Mouse (Mus musculus) bone marrow, adult 2 months (tissue): Measurements from ENCODE around the gene Foxn4. TPM values are rescaled to one million over a fixed set of nuclear protein-coding genes. Genes with fewer than 3 reads are reported as not detected.

Experiments used
- H3K27ac ChIP-seq: fragments of 200-500 bp; 2 replicates; pipeline ENCODE4 v1.5.1; 2012; ENCODE audit warnings: low read depth, mild to moderate bottlenecking, control low read depth, inconsistent platforms, low read length; ENCODE audit not compliant: control insufficient read depth, poor library complexity, insufficient read depth
- H3K4me1 ChIP-seq: fragments of 200-500 bp; 2 replicates; pipeline ENCODE4 v1.6.1; 2011; ENCODE audit warnings: low read length; ENCODE audit not compliant: control insufficient read depth, insufficient read depth
- H3K4me3 ChIP-seq: fragments of 200-500 bp; replicated peaks from 2 replicates; pipeline ENCODE3; 2011; ENCODE audit warnings: mild to moderate bottlenecking, low read depth, low read length, control low read depth; ENCODE audit not compliant: control insufficient read depth
- CTCF ChIP-seq: fragments of 200-500 bp; IDR thresholded peaks from 2 replicates; pipeline ENCODE4 v1.5.1; 2011; ENCODE audit warnings: low read length, control low read depth; ENCODE audit not compliant: control insufficient read depth, insufficient read depth
- POLR2A ChIP-seq: fragments of 200-500 bp; IDR thresholded peaks from 2 replicates; pipeline ENCODE4 v1.6.1; 2011; ENCODE audit warnings: low read depth, mild to moderate bottlenecking, control low read depth, low read length, borderline replicate concordance; ENCODE audit not compliant: control insufficient read depth
- WGBS: fragments of 180-500 bp; shearing (Covaris S2); methylation state at CpG from one replicate; pipeline ENCODE4 v1.1.7; 2018; 5-methylcytosine and 5-hydroxymethylcytosine counted together
- polyA plus RNA-seq: library from polyadenylated mRNA; stranded (reverse); fragments of >200 nt; gene quantifications from 2 replicates; pipeline ENCODE4 v1.2.4, GENCODE M21; 2011; ENCODE audit warnings: low replicate concordance; ENCODE audit not compliant: missing spikeins, insufficient read depth, insufficient read length

The Foxn4 gene
- polyA plus RNA-seq, 1 experiment: not detected

GRCm38 (mm10) chr5:114285398-114285700, 11.7 kb upstream of the Foxn4 start:
- Histone ChIP-seq H3K4me3 (no peak overlapping the region), H3K4me1 (no peaks in the 10 kb centered on the region), H3K27ac (no peak overlapping the region)
- WGBS: 79% methylated on average over 3 of the region's 3 CpGs
- TF ChIP-seq POLR2A (no peak), CTCF (no peak)

DNA sequence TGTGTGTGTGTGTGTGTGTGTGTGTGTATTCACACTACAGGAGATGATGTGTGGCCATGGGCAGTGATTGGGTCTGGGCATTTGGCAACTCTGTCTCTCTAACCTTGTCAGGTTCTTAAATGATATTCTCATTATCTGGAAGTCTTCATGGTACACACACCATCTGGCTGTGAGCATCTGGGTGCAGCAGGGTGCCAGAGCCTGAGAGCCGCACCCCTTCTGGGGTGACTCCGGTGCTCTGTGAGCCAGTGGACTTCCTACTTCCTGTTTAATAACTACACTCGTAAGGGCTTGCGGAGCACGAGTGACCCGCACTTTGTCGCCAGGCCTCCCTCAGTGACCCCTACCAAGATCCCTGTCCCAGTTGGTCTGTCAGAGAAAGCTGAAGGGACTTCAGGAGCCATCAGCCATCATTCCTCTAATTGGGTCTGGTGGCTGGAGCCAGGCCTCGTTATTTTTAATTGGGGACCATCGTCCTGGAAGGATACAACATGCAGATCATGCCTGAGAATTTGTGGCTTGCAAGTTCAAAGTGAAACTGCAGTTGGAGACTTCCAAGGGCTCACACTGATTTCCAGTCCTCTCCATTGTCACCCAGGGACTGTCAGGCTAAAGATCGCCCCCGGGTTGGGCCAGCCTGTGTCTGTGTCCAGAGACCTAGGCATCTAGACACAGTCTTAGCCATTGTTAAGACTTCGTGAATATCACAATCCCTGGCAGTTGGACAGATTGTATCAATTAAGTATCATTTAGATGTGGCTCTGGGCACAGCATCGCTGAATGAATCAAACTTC, 11.2 kb upstream of the Foxn4 start:
- Histone ChIP-seq H3K27ac (no peak overlapping the region), H3K4me1 (no peaks in the 10 kb centered on the region), H3K4me3 (no peak overlapping the region)
- no peak for TF ChIP-seq POLR2A
- TF ChIP-seq CTCF: no peak
- 60% methylated on average over 13 of the region's 13 CpGs for WGBS

DNA sequence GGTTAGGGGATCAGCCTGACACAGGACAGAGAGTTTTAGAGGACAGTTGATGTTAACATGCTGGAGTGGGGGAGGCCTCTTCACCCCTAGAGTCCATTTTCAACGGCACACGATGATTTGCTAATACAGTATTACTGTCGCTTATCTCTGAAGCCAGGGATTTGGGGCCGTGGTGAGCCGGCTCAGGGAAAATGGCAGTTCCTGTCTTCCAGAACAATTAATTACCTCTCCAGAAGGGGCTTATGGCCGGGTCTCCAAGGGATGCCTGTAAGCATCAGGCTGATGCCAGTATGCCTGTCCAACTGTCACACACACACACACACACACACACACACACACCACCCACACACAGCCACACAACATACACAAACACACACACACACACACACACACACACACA, 8.7 kb upstream of the Foxn4 start:
- 54% methylated on average over 6 of the region's 6 CpGs for WGBS

GRCm38 (mm10) chr5:114279382-114280143, 6.0 kb upstream of the Foxn4 start:
- Histone ChIP-seq H3K27ac (no peak overlapping the region), H3K4me3 (no peak overlapping the region), H3K4me1 (no peaks in the 10 kb centered on the region)
- 71% methylated on average over 12 of the region's 12 CpGs for WGBS
- TF ChIP-seq POLR2A (no peak), CTCF (no peak)

More for the DNA sequence above, 8.7 kb upstream of the Foxn4 start:
- Histone ChIP-seq H3K4me3 (no peak overlapping the region), H3K27ac (no peak overlapping the region), H3K4me1 (no peaks in the 10 kb centered on the region)
- TF ChIP-seq CTCF (no peak), POLR2A (no peak)

GRCm38 (mm10) chr5:114275991-114276390, 2.4 kb upstream of the Foxn4 start:
- no peak for TF ChIP-seq CTCF
- no peak for TF ChIP-seq POLR2A
- Histone ChIP-seq H3K4me1 (no peaks in the 10 kb centered on the region), H3K27ac (no peak overlapping the region), H3K4me3 (no peak overlapping the region)
- WGBS: 34% methylated on average over 16 of the region's 16 CpGs

DNA sequence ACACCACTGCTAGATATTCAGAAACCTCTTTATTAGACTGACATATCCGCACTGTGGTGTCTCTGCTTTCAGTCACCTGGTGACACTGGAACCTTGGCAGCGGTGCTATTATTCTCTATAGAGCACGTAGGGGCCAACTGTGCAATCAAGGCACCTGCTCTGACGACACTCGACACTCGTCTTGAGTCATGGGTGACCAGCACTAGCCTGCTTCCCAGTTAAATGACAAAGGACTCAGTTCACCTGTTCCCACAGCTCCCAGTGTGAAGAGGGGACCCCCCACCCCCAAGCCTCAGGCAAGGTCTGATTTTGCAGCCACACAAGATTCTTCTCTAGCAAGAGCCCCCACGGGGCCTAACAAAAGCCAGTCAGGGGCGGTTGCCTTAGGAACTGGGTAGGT, 1.7 kb upstream of the Foxn4 start:
- no peaks in the 10 kb centered on the region for H3K4me1 ChIP-seq
- no peak overlapping the region for H3K4me3 ChIP-seq
- WGBS: 33% methylated on average over 8 of the region's 8 CpGs

DNA sequence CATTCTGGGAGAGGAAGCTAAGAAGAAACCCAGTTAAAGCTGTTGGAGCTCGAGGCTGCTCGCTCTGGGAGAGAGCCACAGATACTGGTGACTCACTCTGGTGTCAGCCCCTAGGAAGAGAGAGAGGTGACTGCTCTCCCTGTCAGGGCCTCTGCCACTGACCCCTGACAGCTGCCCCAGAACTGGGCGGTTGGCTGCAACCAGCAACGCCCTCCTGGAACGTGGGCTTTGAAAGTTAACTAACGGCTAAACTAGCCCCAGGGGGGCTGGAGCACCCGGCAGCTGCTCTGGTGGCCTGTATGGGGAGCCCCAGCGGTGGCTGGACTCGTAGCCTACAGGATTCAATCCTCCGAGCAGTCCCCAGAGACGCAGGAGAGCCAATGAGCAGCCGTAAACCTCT, 3.6 kb downstream of the Foxn4 start:
- H3K27ac ChIP-seq: no peak overlapping the region
- 31% methylated on average over 12 of the region's 12 CpGs for WGBS
- TF ChIP-seq CTCF (no peak), POLR2A (no peak)

More for the DNA sequence above, 1.7 kb upstream of the Foxn4 start:
- H3K27ac ChIP-seq: no peak overlapping the region
- TF ChIP-seq CTCF (no peak), POLR2A (no peak)

DNA sequence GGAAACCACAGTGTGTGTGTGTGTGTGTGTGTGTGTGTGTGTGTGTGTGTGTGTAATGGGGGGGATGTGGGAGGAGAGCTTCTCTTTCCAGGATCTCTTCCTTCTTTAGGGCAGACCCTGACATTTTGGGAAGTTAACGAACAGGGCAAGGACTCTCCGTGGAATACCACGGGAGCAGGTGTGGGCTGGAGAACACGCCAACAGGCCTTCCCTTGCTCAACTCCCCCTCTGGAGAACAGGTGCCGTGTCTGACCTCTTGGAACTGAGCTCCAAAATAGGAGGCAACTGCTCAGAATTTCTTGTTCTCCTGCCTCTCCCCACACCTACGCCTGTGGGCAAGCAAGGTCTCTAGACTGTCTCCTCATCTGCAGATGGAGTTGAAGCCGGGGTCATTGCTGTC, 4.1 kb downstream of the Foxn4 start:
- H3K27ac ChIP-seq: no peak overlapping the region
- WGBS: 3% methylated on average over 7 of the region's 7 CpGs
- H3K4me1 ChIP-seq: no peaks in the 10 kb centered on the region
- TF ChIP-seq POLR2A (no peak), CTCF (no peak)
- H3K4me3 ChIP-seq: no peak overlapping the region

More for the DNA sequence above, 3.6 kb downstream of the Foxn4 start:
- Histone ChIP-seq H3K4me1 (no peaks in the 10 kb centered on the region), H3K4me3 (no peak overlapping the region)
